Mouse (Mus musculus) cerebellum, postnatal 25 days (tissue): Measurements from ENCODE around the gene Tmem116.

Experiments used
- DNase-seq, 2 experiments: peaks; one replicate each; pipeline ENCODE4 v3.0.0; 2021; ENCODE audit warnings: mixed read lengths in 2 of 2

Tmem116 gene

DNA sequence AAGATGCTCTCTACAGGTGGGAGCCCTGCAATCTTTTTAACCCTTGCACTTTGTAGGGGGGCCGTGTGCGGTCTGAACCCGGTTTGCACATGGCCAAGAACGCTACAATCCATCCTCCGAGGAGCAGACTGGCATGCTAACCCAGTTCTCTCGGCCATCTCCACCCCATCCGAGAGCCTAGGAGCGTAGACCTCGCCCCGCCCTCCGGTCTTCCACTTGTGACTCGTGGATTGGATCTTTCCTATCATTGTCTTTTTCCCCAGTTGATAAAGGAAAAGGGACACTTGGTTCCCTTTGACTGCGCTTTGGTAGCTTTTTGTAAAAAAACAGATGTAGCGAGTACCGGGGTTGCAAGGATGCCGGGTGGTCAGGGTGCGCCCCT, at the start of gene Tmem116:
Gene Tmem116 (plus strand): TSS at position 250 of the 382 bp plus-strand sequence.
- DNase-seq, result peak in 1 of 2 experiments; percentile 70

DNA sequence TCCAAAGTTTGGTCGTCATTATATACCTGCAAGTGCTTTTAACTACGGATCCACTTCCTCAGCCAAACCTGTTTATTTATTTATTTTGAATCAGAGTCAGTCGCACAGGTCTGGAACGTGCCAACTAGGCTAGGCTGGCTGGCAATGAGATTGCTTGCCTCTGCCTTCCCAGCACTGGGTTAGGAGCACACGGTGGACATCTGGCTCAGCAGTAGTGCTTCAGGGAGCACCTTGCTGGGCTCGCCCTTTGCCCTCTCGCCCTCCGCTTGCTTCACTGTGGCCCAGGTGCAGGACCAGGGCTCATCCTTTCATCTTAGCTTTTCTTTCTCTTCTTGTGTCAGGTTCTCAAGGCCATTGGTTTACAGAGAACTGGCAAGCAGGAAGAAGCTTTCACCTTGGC, 43.8 kb upstream of the Tmem116 start:
- DNase-seq, result no peak

- DNase-seq, result no peak
Measured at GRCm38 (mm10) chr5:121410975-121411374, 40.7 kb upstream of the Tmem116 start.

GRCm38 (mm10) chr5:121420721-121421120, 31.0 kb upstream of the Tmem116 start:
- DNase-seq, result no peak

- DNase-seq, result no peak
Measured at GRCm38 (mm10) chr5:121422787-121423186, 28.9 kb upstream of the Tmem116 start.

- DNase-seq, result no peak
Measured at GRCm38 (mm10) chr5:121423297-121423696, 28.4 kb upstream of the Tmem116 start.

- DNase-seq, result no peak
Measured at GRCm38 (mm10) chr5:121428954-121429353, 22.7 kb upstream of the Tmem116 start.

- no peak for DNase-seq
Measured at GRCm38 (mm10) chr5:121438131-121438530, 13.6 kb upstream of the Tmem116 start.

GRCm38 (mm10) chr5:121438756-121439155, 12.9 kb upstream of the Tmem116 start:
- no peak for DNase-seq

DNA sequence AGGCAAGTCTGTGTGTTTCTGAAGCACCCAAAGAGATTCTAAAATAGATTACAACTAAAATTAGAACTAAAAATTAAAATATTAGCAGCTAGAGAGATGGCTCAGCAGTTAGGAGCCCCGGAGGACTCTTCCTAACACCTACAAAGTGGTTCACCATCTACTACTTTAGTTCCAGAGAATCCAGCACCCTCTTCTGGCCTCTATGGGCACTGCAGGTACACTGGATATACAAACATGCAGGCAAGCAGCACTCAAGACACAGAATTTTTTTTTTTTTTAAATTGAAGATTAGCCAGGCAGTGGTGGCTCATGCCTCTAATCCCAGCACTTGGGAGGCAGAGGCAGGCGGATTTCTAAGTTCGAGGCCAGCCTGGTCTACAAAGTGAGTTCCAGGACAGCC, 8.1 kb upstream of the Tmem116 start:
- peak in 1 of 2 experiments; percentile 63 for DNase-seq

GRCm38 (mm10) chr5:121444870-121445269, 6.8 kb upstream of the Tmem116 start:
- no peak for DNase-seq

GRCm38 (mm10) chr5:121448450-121448849, 3.2 kb upstream of the Tmem116 start:
- no peak for DNase-seq

DNA sequence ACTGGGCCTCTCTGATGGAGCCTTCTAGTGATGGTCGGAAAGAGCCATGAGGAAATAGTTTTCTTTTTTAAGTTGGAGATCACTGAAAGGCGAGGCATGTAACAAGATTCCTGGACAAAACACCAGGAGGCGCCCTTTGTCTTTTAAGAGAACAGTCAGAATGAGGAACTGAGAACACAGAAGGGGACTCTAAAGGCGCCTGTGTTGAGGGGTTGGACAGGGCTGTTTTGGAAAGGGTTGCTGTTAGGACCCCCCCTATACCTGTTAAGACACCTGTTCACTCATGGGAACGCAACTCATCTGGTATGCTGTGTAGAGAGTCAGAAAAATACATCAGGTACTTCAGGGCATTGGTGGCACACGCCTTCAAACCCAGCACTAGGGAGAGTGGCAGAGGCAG, 1.7 kb upstream of the Tmem116 start:
- peak in 1 of 2 experiments; percentile 64 for DNase-seq

GRCm38 (mm10) chr5:121450476-121450875, 1.2 kb upstream of the Tmem116 start:
- DNase-seq, result no peak

- DNase-seq, result no peak
Measured at GRCm38 (mm10) chr5:121451203-121451602, 490 bp upstream of the Tmem116 start.

DNA sequence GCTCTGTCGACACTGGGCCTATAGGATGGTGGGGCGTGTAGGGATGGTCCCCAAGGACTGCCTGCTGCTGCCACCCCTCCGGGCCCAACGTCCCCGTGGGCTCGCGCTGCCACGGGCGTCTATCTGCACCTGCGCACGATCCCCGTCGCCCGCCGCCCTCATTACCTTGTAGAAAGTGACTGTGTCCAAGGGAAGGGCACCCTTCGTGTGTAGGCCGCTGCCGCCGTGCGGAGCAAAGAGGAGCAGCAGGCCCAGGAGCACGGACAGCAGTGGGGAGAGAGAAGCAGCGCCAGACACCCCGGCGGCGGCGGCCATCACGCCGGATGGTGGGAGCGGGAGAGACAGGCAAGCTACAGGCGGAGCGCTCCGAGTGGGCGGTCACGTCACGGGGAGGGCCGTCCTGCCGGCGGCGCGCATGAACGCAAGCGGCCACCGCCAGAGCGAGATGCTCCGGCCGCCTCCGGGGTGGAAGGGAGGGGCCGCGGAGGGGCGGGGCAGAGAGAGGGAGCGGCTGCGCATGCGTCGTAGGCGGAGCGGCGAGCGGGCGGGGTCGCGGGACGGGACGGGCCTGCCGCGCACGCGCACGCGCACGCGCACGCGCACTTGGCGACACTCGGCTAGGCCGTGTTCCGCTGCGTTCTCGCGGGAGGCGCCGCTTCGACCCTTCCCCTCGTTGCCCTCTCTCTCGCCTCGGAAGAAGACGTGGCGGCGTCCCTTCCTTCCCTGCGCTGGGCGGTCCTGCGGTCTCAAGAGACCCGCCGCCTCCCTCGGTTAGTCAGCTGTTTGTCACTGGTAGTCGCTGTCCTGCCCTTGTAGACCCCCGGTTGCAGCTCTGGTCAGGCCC, 555 bp downstream of the Tmem116 start, which contains the start of gene Erp29:
Gene Erp29 (minus strand): TSS at position 481 of the 844 bp plus-strand sequence.
- DNase-seq, result peak; percentile 99 to 100

DNA sequence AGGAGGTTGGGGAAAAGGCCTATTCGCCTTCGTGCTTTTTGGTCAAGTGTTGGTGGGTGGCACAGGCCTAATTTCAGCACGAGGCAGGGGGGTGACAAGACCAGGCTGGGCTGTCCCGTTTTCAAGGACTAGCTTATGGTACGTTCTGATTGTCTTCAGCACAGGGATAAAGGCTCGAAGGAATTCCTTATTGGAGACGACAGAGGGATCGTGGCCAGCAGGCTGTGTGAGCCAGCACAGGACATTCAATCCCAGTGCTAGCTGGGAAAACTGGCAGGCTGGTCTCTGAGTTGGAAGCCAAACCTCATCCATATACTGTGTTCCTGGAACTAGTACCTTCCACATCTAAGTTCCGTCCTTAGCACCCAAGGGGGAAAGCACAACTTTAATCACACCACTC, 1.2 kb downstream of the Tmem116 start:
- DNase-seq, result peak; percentile 66 to 72

DNA sequence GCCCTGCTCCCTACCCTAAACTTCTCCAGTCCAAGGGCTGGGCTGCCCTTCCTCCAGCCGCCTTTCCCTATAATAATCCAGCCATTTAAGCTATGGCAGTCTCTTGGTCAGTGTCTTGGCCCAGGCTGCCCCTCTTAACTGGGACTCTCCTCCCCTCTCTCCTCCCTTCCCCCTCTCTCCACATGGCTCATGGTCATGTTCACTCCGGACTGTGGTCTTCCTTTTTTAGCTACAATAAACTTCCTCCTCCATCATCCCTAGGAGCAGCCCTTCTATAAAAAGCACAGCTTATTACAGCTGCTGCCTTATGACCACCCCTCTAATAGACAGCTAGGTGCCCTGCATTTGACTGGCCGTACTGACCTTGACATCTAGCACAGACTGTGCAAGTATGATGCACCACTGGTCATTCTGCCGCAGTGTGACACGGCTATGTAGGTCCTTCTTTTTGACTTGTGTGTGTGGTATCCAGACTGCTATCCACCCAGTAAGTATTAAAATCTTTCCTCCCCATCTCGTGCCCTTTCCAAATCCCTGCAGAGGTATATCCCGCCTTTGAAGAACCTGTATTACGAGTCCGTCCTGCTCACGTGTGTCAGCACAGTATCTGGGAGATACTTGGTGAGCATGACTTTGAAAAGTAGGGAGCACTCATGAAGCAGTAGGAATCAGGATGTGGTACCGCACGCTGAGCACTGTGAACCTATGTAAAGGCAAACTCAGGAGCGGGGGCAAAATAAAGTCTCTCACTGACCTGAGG, 2.2 kb downstream of the Tmem116 start:
- no peak for DNase-seq

DNA sequence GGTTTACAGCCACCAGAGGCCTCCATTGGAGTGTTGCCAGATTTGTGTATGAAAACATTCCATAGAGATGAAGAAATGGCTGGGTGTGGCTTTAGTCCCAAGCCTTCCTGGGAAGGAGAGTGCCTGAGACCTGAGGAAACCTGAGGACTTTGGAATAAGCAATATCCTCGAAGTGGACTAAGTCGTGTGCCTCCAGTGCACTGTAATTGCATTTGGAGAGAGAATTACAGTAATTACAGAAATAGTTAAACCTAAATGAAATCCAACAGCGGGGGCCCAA, 2.8 kb downstream of the Tmem116 start:
- DNase-seq, result no peak

DNA sequence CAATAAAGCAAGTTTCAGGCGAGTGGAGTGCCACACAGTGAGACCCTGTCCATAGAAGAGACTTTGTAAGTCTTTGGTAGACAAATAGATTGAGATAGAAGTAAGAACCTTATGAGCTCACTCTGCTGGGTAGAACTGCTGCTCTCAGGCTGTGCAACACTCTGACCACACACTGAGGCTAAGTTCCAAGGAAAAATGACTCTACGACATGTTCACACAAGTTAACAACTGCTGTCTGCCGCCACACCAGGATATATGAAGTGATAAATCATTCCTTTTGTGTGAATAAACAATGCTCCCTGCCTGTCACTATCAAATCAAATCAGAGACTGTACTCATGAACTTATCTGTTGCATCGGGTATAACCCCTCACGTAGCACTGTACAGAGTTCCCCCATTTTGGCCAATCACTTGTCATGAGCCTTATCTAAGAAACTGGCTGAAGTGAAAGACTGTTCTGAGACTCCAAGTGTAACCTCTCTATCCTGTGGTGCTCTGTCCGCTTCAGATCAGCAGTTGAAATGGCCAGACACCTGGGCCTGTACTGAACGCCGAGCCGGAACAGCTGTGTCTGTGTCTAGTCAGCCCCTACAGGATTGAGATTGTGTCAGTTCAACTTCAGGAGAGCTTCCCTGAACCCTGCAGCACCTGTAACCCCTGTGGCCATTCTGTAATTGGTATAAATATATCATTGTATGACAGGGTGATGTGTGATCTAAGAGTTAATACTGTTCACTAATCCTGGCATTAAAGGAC, 4.0 kb downstream of the Tmem116 start:
- DNase-seq, result no peak

GRCm38 (mm10) chr5:121461339-121462170, 9.9 kb downstream of the Tmem116 start:
- DNase-seq, result no peak

DNA sequence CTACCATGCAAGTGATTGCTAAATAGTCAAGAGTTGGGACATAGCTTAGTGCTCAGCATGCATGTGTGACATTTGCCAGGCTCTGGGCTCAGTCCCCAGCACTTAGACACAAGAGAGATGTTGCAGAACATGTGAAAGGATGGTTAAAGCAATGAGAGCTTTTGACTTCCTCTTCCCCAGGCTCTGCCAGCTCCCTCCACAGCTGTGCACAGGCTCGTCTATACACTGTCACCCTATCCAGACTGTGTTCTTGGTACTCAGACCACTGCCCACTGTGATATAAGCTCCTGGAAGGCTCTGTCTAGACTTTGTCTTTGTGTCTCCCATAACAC, 10.4 kb downstream of the Tmem116 start:
- no peak for DNase-seq

- DNase-seq, result no peak
Measured at GRCm38 (mm10) chr5:121462967-121463366, 11.3 kb downstream of the Tmem116 start.
